Mouse (Mus musculus): ENCODE results near the gene B2m. TPM values are rescaled to one million over a fixed set of nuclear protein-coding genes. Genes with fewer than 3 reads are reported as not detected.

The B2m gene
- polyA plus RNA-seq, 1 experiment from 2014 or later, result 159 TPM

DNA sequence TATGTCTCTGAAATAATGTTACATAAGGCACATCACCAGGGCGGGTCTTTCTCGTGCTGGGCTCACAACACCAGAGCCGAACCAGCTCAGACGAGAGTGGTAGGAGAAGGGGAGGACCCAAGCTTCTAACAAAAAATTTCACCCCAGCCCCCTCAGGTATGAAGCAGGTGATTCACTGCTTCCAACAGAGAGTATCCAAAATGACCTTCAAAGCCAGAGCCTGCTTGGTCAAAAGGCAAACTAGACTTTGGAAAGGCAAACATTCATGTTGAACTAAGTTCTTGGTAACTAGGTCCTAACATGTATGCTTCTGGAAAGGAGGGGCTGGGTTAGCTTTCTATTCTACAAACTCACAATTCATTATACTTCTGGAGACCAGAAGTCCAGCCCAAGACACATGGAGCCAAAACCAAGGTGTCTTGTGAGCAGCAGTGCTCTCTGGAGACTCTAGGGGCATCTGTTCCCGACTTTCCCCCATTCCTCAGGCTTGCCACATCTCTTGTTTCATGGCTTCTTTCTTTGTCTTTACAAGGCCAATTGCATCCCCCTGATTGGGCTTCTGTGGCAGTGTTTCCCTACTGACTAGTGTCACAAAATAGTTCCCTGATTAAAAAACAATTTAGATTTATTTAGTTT, 6.0 kb upstream of the B2m start:
- DNase-seq (ENCODE audit: low spot score) (no peak), ATAC-seq (replicated peaks; ENCODE audit: insufficient number of reproducible peaks, low FRiP score, low TSS enrichment, low read depth) (no peak)
- WGBS, result 74% methylated on average over 5 of the region's 5 CpGs
- H3K9ac ChIP-seq (replicated peaks; ENCODE audit: low read length), result no peak overlapping the region
- no peaks in the 10 kb centered on the region for H3K4me1 ChIP-seq (ENCODE audit: control insufficient read depth, insufficient read depth, low read length)
- no peak overlapping the region for H3K27ac ChIP-seq (replicated peaks; ENCODE audit: low read depth, low read length)
- no peaks in the 10 kb centered on the region for H3K27me3 ChIP-seq (ENCODE audit: control insufficient read depth, insufficient read depth, low read length)
- H3K9me3 ChIP-seq (replicated peaks; ENCODE audit: control insufficient read depth, low read length), result no peaks in the 10 kb centered on the region
- no peaks in the 10 kb centered on the region for H3K36me3 ChIP-seq (replicated peaks; ENCODE audit: control insufficient read depth, insufficient read depth, low read depth, low read length)
- H3K4me2 ChIP-seq (ENCODE audit: low read depth, low read length), result no peak overlapping the region
- H3K4me3 ChIP-seq (ENCODE audit: low read depth, low read length), result no peak overlapping the region

DNA sequence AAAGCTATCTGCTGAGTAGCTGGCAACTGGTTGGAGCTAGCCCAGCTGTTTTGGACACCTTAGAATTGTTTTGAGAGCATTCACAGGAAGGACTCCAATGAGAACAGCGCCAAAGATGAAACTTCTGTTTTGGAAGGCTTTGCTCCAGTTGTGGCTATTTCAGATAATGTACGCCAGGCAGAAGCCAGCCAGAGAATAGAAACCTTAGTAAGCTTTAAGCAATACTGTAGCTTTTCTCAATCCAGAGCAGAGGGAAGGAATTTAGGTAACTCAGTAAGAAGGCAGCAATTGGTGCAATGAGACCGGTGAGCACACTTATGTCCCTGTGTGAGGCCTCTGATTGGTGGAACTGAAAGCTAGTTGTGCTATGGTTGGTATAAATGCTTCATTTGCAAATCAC, 4.4 kb upstream of the B2m start:
- 94% methylated on average over 3 of the region's 3 CpGs for WGBS
- no peak overlapping the region for H3K4me3 ChIP-seq (ENCODE audit: low read depth, low read length)

DNA sequence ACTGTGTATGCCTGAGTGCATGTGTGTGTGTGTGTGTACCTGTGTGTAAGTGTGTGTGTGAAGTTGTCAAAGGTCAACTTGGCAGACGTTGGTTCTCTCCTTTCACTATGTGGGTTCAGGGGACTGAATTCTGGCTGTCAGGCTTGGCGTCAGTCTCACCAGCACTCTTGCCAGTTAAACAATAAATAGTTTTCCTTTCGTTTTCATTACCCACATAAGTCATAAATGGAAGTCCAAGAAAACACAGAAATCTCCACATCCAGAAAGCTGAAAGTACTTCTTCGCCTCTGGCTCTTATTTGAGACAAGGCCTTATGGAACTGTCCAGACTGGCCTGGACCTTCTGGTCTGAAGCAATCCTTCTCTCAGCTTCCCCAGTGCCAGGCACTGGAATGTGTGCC, 1.7 kb upstream of the B2m start:
- 63% methylated on average over 4 of the region's 4 CpGs for WGBS
- no peaks in the 10 kb centered on the region for H3K4me1 ChIP-seq (ENCODE audit: control insufficient read depth, insufficient read depth, low read length)
- no peak overlapping the region for H3K9ac ChIP-seq (replicated peaks; ENCODE audit: low read length)
- H3K4me2 ChIP-seq (ENCODE audit: low read depth, low read length), result no peak overlapping the region
- H3K9me3 ChIP-seq (replicated peaks; ENCODE audit: control insufficient read depth, low read length), result no peaks in the 10 kb centered on the region
- no peaks in the 10 kb centered on the region for H3K36me3 ChIP-seq (replicated peaks; ENCODE audit: control insufficient read depth, insufficient read depth, low read depth, low read length)
- no peak overlapping the region for H3K4me3 ChIP-seq (ENCODE audit: low read depth, low read length)
- no peak overlapping the region for H3K27ac ChIP-seq (replicated peaks; ENCODE audit: low read depth, low read length)
- no peak for ATAC-seq (replicated peaks; ENCODE audit: insufficient number of reproducible peaks, low FRiP score, low TSS enrichment, low read depth)
- DNase-seq (ENCODE audit: low spot score), result no peak
- H3K27me3 ChIP-seq (ENCODE audit: control insufficient read depth, insufficient read depth, low read length), result no peaks in the 10 kb centered on the region

More for the DNA sequence above, 4.4 kb upstream of the B2m start:
- DNase-seq (ENCODE audit: low spot score) (no peak), ATAC-seq (replicated peaks; ENCODE audit: insufficient number of reproducible peaks, low FRiP score, low TSS enrichment, low read depth) (no peak)
- no peak overlapping the region for H3K27ac ChIP-seq (replicated peaks; ENCODE audit: low read depth, low read length)
- H3K27me3 ChIP-seq (ENCODE audit: control insufficient read depth, insufficient read depth, low read length), result no peaks in the 10 kb centered on the region
- H3K4me2 ChIP-seq (ENCODE audit: low read depth, low read length), result no peak overlapping the region
- no peaks in the 10 kb centered on the region for H3K9me3 ChIP-seq (replicated peaks; ENCODE audit: control insufficient read depth, low read length)
- H3K4me1 ChIP-seq (ENCODE audit: control insufficient read depth, insufficient read depth, low read length), result no peaks in the 10 kb centered on the region
- H3K36me3 ChIP-seq (replicated peaks; ENCODE audit: control insufficient read depth, insufficient read depth, low read depth, low read length), result no peaks in the 10 kb centered on the region
- H3K9ac ChIP-seq (replicated peaks; ENCODE audit: low read length), result no peak overlapping the region

DNA sequence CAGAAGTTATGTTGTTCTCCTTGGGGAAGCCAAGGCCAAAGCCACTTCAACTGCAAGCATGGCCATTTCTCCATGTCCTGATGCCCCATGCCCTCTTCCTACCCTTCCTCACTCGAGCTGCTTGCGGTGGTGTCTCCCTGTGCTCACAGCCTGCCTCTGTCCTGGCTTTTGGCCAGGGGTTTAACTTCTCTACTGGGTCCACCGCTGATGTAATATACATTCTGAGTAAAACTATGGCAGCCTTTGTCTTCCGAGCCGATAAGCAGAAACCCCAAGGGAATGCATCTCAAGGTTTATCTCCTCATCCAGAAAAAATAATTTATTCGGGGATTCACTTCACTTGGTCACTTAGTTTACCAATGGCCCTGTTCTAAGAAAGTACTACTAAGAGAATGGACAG, 799 bp upstream of the B2m start:
- ATAC-seq (replicated peaks; ENCODE audit: insufficient number of reproducible peaks, low FRiP score, low TSS enrichment, low read depth), result no peak
- H3K36me3 ChIP-seq (replicated peaks; ENCODE audit: control insufficient read depth, insufficient read depth, low read depth, low read length), result no peaks in the 10 kb centered on the region
- WGBS, result 83% methylated on average over 6 of the region's 6 CpGs
- no peak overlapping the region for H3K4me3 ChIP-seq (ENCODE audit: low read depth, low read length)
- H3K27me3 ChIP-seq (ENCODE audit: control insufficient read depth, insufficient read depth, low read length), result no peaks in the 10 kb centered on the region
- H3K9ac ChIP-seq (replicated peaks; ENCODE audit: low read length), result no peak overlapping the region
- DNase-seq (ENCODE audit: low spot score), result no peak
- no peaks in the 10 kb centered on the region for H3K9me3 ChIP-seq (replicated peaks; ENCODE audit: control insufficient read depth, low read length)
- H3K4me2 ChIP-seq (ENCODE audit: low read depth, low read length), result no peak overlapping the region
- no peak overlapping the region for H3K27ac ChIP-seq (replicated peaks; ENCODE audit: low read depth, low read length)
- H3K4me1 ChIP-seq (ENCODE audit: control insufficient read depth, insufficient read depth, low read length), result no peaks in the 10 kb centered on the region

DNA sequence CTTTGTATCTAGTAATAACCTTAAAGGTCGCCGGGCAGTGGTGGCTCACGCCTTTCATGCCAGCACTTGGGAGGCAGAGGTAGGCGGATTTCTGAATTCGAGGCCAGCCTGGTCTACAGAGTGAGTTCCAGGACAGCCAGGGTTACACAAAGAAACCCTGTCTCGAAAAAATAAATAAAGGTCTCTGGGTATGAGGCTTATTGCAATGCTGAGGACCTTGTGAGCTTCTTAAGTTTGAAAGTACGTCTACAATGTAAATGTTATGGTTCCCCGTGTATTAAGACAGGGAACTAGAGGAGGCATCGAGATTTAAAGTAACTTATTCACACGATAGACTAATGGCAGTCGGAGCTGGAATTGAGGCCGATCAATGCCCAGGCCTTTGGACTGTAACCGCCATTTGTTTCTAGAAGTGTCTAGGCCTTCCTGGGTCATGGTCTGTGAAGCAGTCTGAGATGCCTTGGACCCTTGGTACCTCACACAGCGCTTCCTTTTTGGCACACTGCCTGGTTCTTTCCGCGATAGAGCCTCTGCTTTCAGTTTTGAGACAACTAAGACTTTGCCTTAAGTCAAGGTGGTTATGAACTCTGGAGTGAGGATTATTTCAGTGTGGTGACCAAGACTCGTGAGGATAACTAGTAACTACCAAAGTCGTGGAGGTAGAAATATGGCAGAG, 894 bp downstream of the B2m start:
- Histone ChIP-seq H3K4me2 (ENCODE audit: low read depth, low read length) (peak overlapping the region; percentile 69), H3K27ac (replicated peaks; ENCODE audit: low read depth, low read length) (no peak overlapping the region), H3K4me1 (ENCODE audit: control insufficient read depth, insufficient read depth, low read length) (no peaks in the 10 kb centered on the region), H3K27me3 (ENCODE audit: control insufficient read depth, insufficient read depth, low read length) (no peaks in the 10 kb centered on the region), H3K9me3 (replicated peaks; ENCODE audit: control insufficient read depth, low read length) (no peaks in the 10 kb centered on the region), H3K9ac (replicated peaks; ENCODE audit: low read length) (peak overlapping the region; percentile 75; the same call in 1 of the 2 replicates), H3K36me3 (replicated peaks; ENCODE audit: control insufficient read depth, insufficient read depth, low read depth, low read length) (no peaks in the 10 kb centered on the region), H3K4me3 (ENCODE audit: low read depth, low read length) (peak overlapping the region; percentile 53)
- DNase-seq (ENCODE audit: low spot score) (peak; percentile 21), ATAC-seq (replicated peaks; ENCODE audit: insufficient number of reproducible peaks, low FRiP score, low TSS enrichment, low read depth) (no peak)
- WGBS, result 41% methylated on average over 18 of the region's 18 CpGs

DNA sequence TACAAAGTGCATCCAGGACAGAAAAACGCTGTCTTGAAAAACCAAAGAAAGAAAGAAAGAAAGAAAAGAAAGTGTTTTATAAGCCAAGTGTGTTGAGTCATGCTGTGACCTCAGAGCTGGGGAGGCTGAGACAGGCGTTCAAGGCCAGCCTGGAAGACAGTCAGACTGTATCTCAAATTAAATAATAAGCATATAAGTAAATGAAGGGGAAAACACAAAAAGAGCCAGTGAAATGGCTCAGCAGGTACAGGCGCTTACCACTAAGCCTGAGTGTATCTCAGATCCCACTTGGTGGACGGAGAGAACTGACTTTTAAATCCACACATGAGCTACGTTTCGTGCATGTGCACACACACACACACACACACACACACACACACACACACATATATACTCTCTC, 1.8 kb downstream of the B2m start:
- Histone ChIP-seq H3K36me3 (replicated peaks; ENCODE audit: control insufficient read depth, insufficient read depth, low read depth, low read length) (no peaks in the 10 kb centered on the region), H3K9me3 (replicated peaks; ENCODE audit: control insufficient read depth, low read length) (no peaks in the 10 kb centered on the region), H3K4me2 (ENCODE audit: low read depth, low read length) (no peak overlapping the region), H3K4me3 (ENCODE audit: low read depth, low read length) (no peak overlapping the region), H3K27ac (replicated peaks; ENCODE audit: low read depth, low read length) (no peak overlapping the region), H3K9ac (replicated peaks; ENCODE audit: low read length) (no peak overlapping the region), H3K27me3 (ENCODE audit: control insufficient read depth, insufficient read depth, low read length) (no peaks in the 10 kb centered on the region), H3K4me1 (ENCODE audit: control insufficient read depth, insufficient read depth, low read length) (no peaks in the 10 kb centered on the region)
- 90% methylated on average over 6 of the region's 6 CpGs for WGBS
- ATAC-seq (replicated peaks; ENCODE audit: insufficient number of reproducible peaks, low FRiP score, low TSS enrichment, low read depth) (no peak), DNase-seq (ENCODE audit: low spot score) (no peak)

DNA sequence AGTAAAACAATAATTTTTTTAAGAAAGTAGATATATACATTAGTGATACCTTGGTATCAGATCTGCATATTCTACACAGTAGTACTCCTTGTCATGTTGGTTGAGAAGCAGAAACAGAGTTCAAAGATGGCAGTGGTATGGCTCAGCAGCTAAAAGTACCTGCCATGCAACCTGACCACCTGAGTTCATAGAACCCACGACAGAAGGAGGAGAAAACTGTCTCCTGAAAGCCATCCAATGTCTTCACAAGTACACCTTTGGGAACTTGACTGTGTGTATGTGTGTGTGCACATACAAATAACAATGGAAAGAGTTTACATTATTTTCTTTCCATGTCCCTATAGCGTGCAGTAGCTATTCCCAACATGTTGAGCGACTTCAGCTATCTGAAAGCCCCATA, 2.2 kb downstream of the B2m start:
- DNase-seq (ENCODE audit: low spot score) (no peak), ATAC-seq (replicated peaks; ENCODE audit: insufficient number of reproducible peaks, low FRiP score, low TSS enrichment, low read depth) (no peak)
- Histone ChIP-seq H3K36me3 (replicated peaks; ENCODE audit: control insufficient read depth, insufficient read depth, low read depth, low read length) (no peaks in the 10 kb centered on the region), H3K27me3 (ENCODE audit: control insufficient read depth, insufficient read depth, low read length) (no peaks in the 10 kb centered on the region), H3K4me2 (ENCODE audit: low read depth, low read length) (no peak overlapping the region), H3K4me1 (ENCODE audit: control insufficient read depth, insufficient read depth, low read length) (no peaks in the 10 kb centered on the region), H3K9me3 (replicated peaks; ENCODE audit: control insufficient read depth, low read length) (no peaks in the 10 kb centered on the region), H3K4me3 (ENCODE audit: low read depth, low read length) (no peak overlapping the region), H3K27ac (replicated peaks; ENCODE audit: low read depth, low read length) (no peak overlapping the region), H3K9ac (replicated peaks; ENCODE audit: low read length) (no peak overlapping the region)
- 79% methylated on average over 3 of the region's 3 CpGs for WGBS

DNA sequence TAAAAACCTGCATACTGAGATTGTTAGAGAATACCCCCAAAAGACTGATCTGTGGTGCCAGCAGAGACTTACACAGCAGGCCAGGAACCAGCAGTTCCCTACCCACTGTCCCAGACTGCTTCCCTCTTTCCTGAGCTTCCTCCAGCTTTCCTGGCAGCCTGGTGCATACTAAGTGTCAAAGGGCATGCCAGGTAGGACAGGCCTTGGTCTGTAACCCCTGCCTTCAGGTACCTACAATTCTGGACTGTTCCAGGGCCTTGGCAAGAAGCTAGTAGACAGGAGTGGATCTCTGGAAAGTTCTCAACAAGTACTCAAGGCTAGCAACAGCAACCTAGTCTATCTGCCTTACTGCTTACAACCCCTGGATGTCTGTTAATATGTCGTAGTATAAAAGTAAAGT, 3.7 kb downstream of the B2m start:
- DNase-seq (ENCODE audit: low spot score), result no peak
- H3K36me3 ChIP-seq (replicated peaks; ENCODE audit: control insufficient read depth, insufficient read depth, low read depth, low read length), result no peaks in the 10 kb centered on the region

More for the DNA sequence above, 3.7 kb downstream of the B2m start:
- Histone ChIP-seq H3K4me3 (ENCODE audit: low read depth, low read length) (no peak overlapping the region), H3K27ac (replicated peaks; ENCODE audit: low read depth, low read length) (no peak overlapping the region), H3K9ac (replicated peaks; ENCODE audit: low read length) (no peak overlapping the region), H3K4me2 (ENCODE audit: low read depth, low read length) (no peak overlapping the region), H3K4me1 (ENCODE audit: control insufficient read depth, insufficient read depth, low read length) (no peaks in the 10 kb centered on the region), H3K9me3 (replicated peaks; ENCODE audit: control insufficient read depth, low read length) (no peaks in the 10 kb centered on the region), H3K27me3 (ENCODE audit: control insufficient read depth, insufficient read depth, low read length) (no peaks in the 10 kb centered on the region)
- no peak for ATAC-seq (replicated peaks; ENCODE audit: insufficient number of reproducible peaks, low FRiP score, low TSS enrichment, low read depth)
- WGBS, result 94% methylated on average over 1 of the region's 1 CpGs
